Mouse (Mus musculus) bone marrow, adult 2 months (tissue): ENCODE measurements around the gene Mboat7.

Experiments used
- CTCF ChIP-seq: fragments of 200-500 bp; IDR thresholded peaks from 2 replicates; pipeline ENCODE4 v1.5.1; 2011; ENCODE audit warnings: low read length, control low read depth; ENCODE audit not compliant: control insufficient read depth, insufficient read depth
- POLR2A ChIP-seq: fragments of 200-500 bp; IDR thresholded peaks from 2 replicates; pipeline ENCODE4 v1.6.1; 2011; ENCODE audit warnings: low read depth, mild to moderate bottlenecking, control low read depth, low read length, borderline replicate concordance; ENCODE audit not compliant: control insufficient read depth

DNA sequence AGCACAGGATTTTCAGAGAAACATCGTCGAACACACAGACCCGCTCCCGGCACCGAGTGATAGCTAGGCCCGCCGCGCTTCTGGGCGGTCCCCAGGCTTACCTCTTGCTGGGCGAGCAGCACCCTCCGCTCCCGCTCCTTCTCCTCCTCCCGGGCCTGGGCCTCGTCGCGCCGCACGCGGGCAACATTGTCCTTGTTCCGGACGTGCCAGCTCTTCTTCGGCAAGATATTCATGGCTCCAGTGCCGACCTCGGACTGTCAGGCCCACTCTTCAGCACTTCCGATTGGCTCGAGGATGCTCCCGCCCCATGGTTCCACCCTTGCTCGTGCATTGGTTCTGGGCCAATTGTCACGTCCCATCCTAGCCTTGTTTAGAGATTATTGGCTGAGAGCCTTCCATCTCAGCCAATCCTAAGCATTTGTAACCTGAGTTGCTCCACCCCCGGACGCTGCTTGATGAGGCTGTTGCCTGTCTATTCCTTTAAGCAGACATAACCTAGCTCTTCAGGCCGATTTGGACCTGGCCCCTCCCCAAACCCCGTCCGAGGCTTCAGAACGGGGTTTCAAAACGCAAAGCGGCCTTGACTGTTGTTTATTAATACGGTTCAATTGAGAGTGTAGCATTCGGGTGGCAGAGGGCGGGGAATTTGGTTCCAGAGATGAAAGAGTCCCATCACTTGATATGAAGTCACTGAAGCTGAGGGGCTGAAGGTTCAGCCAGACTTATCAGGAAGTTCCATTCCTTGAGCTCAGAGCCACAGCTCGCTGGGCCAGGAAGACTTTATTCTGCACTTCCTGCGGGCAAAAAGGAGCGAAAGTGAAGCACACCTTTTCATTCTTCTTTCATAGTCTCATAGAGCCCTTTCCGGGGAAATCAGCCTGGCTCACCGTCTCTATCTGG, 27.9 kb downstream of the Mboat7 start, which contains the start of gene Leng1:
- TF ChIP-seq CTCF, result no peak
- TF ChIP-seq POLR2A, result peak; percentile 84
